Mouse (Mus musculus) heart, embryonic 15.5 days (tissue): Measurements from ENCODE around the gene Il18bp. TPM values are rescaled to one million over a fixed set of nuclear protein-coding genes. Genes with fewer than 3 reads are reported as not detected.
"Not testable (repeated sequence)": the region's sequence is repeated elsewhere in the genome, so short reads cannot be mapped to it uniquely, and the experiment has no call there.

ENCODE experiments used
- ATAC-seq: fragments of 200-750 bp; cut with Nextera tagmentation; replicated peaks from 2 replicates; pipeline ENCODE4 v1.8.0; 2017; ENCODE audit warnings: low read depth, moderate TSS enrichment; ENCODE audit not compliant: insufficient number of reproducible peaks, insufficient read depth, low FRiP score
- H3K27ac ChIP-seq: fragments of 300-500 bp; sonication (generic); 2 replicates; pipeline ENCODE4 v1.5.1; 2015; ENCODE audit warnings: mild to moderate bottlenecking, inconsistent platforms
- H3K27me3 ChIP-seq: fragments of 300-500 bp; sonication (generic); 2 replicates; pipeline ENCODE4 v1.6.1; 2015; ENCODE audit warnings: inconsistent platforms
- H3K36me3 ChIP-seq: fragments of 300-500 bp; sonication (generic); 2 replicates; pipeline ENCODE4 v1.6.1; 2015; ENCODE audit warnings: mild to moderate bottlenecking, inconsistent platforms
- H3K4me1 ChIP-seq: fragments of 300-500 bp; sonication (generic); replicated peaks from 2 replicates; pipeline ENCODE4 v1.6.1; 2015; ENCODE audit warnings: inconsistent platforms
- H3K4me2 ChIP-seq: fragments of 300-500 bp; sonication (generic); 2 replicates; pipeline ENCODE4 v1.6.1; 2015; ENCODE audit warnings: inconsistent platforms, mild to moderate bottlenecking, moderate library complexity
- H3K4me3 ChIP-seq: fragments of 300-500 bp; sonication (generic); 2 replicates; pipeline ENCODE4 v1.5.1; 2015; ENCODE audit warnings: mild to moderate bottlenecking, inconsistent platforms
- H3K9ac ChIP-seq: fragments of 300-500 bp; sonication (generic); 2 replicates; pipeline ENCODE4 v1.6.1; 2015; ENCODE audit warnings: mild to moderate bottlenecking, inconsistent platforms
- H3K9me3 ChIP-seq: fragments of 300-500 bp; sonication (generic); replicated peaks from 2 replicates; pipeline ENCODE4 v1.6.1; 2016; ENCODE audit warnings: inconsistent platforms
- WGBS: fragments of 180-500 bp; shearing (Covaris S2); methylation state at CpG from one replicate; pipeline ENCODE4 v1.1.7; 2015; ENCODE audit warnings: mixed read lengths; 5-methylcytosine and 5-hydroxymethylcytosine counted together
- polyA plus RNA-seq: library from polyadenylated mRNA; unstranded; fragments of >200 nt; fragmentation: Nextera tagmentation; extraction: Ambion mirVana; gene quantifications from 2 replicates; pipeline ENCODE4 v1.2.1, GENCODE M21; 2015

Gene Il18bp
- 1.5 and 2.3 TPM in 2 replicates for polyA plus RNA-seq

- no peak for ATAC-seq
- Histone ChIP-seq H3K36me3 (peaks cover 40% of the 10 kb centered on the region), H3K9ac (no peak within 1 kb of the TSS; the same call in 1 of the 2 replicates), H3K4me2 (peak within 1 kb of the TSS; percentile 19; the same call in 1 of the 2 replicates), H3K27me3 (no peaks in the 10 kb centered on the region), H3K9me3 (no peaks in the 10 kb centered on the region), H3K4me1 (peaks cover 16% of the 10 kb centered on the region), H3K27ac (peak within 1 kb of the TSS; percentile 64), H3K4me3 (no peak within 1 kb of the TSS)
- WGBS = 83% methylated on average over 3 of the region's 3 CpGs
Observed at GRCm38 (mm10) chr7:102018590-102018989, at the start of gene Il18bp. Gene Il18bp, minus strand, starts transcription at chr7:102018690.

GRCm38 (mm10) chr7:102066363-102066762, 47.9 kb upstream of the Il18bp start:
- no peaks in the 10 kb centered on the region for H3K9me3 ChIP-seq
- no peak for ATAC-seq
- peak overlapping the region; percentile 79; the same call in 1 of the 2 replicates for H3K27ac ChIP-seq
- 0 out of 2 replicates have a peak, but pooled peaks cover 3% of the 10 kb centered on the region for H3K36me3 ChIP-seq
- no peaks in the 10 kb centered on the region for H3K27me3 ChIP-seq
- H3K9ac ChIP-seq = peak overlapping the region; percentile 56
- peaks cover 15% of the 10 kb centered on the region for H3K4me1 ChIP-seq
- peak overlapping the region; percentile 77 for H3K4me3 ChIP-seq
- WGBS = 66% methylated on average over 6 of the region's 6 CpGs
- peak overlapping the region; percentile 73 for H3K4me2 ChIP-seq

GRCm38 (mm10) chr7:102065046-102065891, 46.8 kb upstream of the Il18bp start, which contains the start of the genes Rnf121, Xndc1 and Xntrpc:
Gene Rnf121, minus strand, starts transcription at chr7:102065469.
Gene Xndc1, plus strand, starts transcription at chr7:102065511.
Gene Xntrpc, plus strand, starts transcription at chr7:102065713.
- no peaks in the 10 kb centered on the region for H3K27me3 ChIP-seq

GRCm38 (mm10) chr7:102064655-102065045, 46.2 kb upstream of the Il18bp start:
- Histone ChIP-seq H3K27me3 (no peaks in the 10 kb centered on the region), H3K36me3 (peaks cover under 1% of the 10 kb centered on the region; the same call in 1 of the 2 replicates), H3K4me3 (peak overlapping the region; percentile 77), H3K4me2 (peak overlapping the region; percentile 73), H3K4me1 (peaks cover 15% of the 10 kb centered on the region), H3K9ac (peak overlapping the region; percentile 74), H3K9me3 (no peaks in the 10 kb centered on the region), H3K27ac (peak overlapping the region; percentile 79)
- no peak for ATAC-seq
- WGBS = under 1% methylated on average over 9 of the region's 9 CpGs

More at GRCm38 (mm10) chr7:102065046-102065891, 46.8 kb upstream of the Il18bp start, which contains the start of the genes Rnf121, Xndc1 and Xntrpc:
- peak within 1 kb of the TSS; percentile 77 for H3K4me3 ChIP-seq
- ATAC-seq = peak; percentile 99
- H3K9ac ChIP-seq = peak within 1 kb of the TSS; percentile 74
- H3K27ac ChIP-seq = peak within 1 kb of the TSS; percentile 79
- no peaks in the 10 kb centered on the region for H3K9me3 ChIP-seq
- H3K4me1 ChIP-seq = peaks cover 15% of the 10 kb centered on the region
- under 1% methylated on average over 56 of the region's 56 CpGs for WGBS
- peak within 1 kb of the TSS; percentile 73 for H3K4me2 ChIP-seq
- H3K36me3 ChIP-seq = no peaks in the 10 kb centered on the region

GRCm38 (mm10) chr7:102063891-102064290, 45.4 kb upstream of the Il18bp start:
- H3K4me1 ChIP-seq = peaks cover 15% of the 10 kb centered on the region
- ATAC-seq = no peak
- peaks cover 7% of the 10 kb centered on the region; the same call in 1 of the 2 replicates for H3K36me3 ChIP-seq
- H3K9ac ChIP-seq = no peak overlapping the region
- H3K4me3 ChIP-seq = peak overlapping the region; percentile 77
- H3K27ac ChIP-seq = no peak overlapping the region
- H3K27me3 ChIP-seq = no peaks in the 10 kb centered on the region
- H3K9me3 ChIP-seq = no peaks in the 10 kb centered on the region
- peak overlapping the region; percentile 73 for H3K4me2 ChIP-seq
- WGBS = 47% methylated on average over 9 of the region's 9 CpGs

GRCm38 (mm10) chr7:102062203-102062602, 43.7 kb upstream of the Il18bp start:
- Histone ChIP-seq H3K4me1 (peaks cover 19% of the 10 kb centered on the region), H3K27me3 (no peaks in the 10 kb centered on the region), H3K9ac (no peak overlapping the region), H3K27ac (no peak overlapping the region), H3K4me2 (no peak overlapping the region), H3K9me3 (no peaks in the 10 kb centered on the region), H3K4me3 (no peak overlapping the region), H3K36me3 (peaks cover 7% of the 10 kb centered on the region; the same call in 1 of the 2 replicates)
- 71% methylated on average over 1 of the region's 1 CpGs for WGBS
- no peak for ATAC-seq

GRCm38 (mm10) chr7:102061353-102061752, 42.9 kb upstream of the Il18bp start:
- H3K27me3 ChIP-seq = no peaks in the 10 kb centered on the region
- no peak overlapping the region for H3K4me3 ChIP-seq
- H3K27ac ChIP-seq = no peak overlapping the region
- 70% methylated on average over 3 of the region's 3 CpGs for WGBS
- H3K4me1 ChIP-seq = peaks cover 15% of the 10 kb centered on the region
- no peaks in the 10 kb centered on the region for H3K9me3 ChIP-seq
- peaks cover 11% of the 10 kb centered on the region; the same call in 1 of the 2 replicates for H3K36me3 ChIP-seq
- ATAC-seq = no peak
- no peak overlapping the region for H3K9ac ChIP-seq
- no peak overlapping the region for H3K4me2 ChIP-seq

- H3K9me3 ChIP-seq, H3K36me3 ChIP-seq, H3K27ac ChIP-seq, H3K9ac ChIP-seq, ATAC-seq, H3K4me1 ChIP-seq, H3K4me2 ChIP-seq, H3K27me3 ChIP-seq, H3K4me3 ChIP-seq: not testable (repeated sequence)
Observed at GRCm38 (mm10) chr7:102048524-102048923, 30.0 kb upstream of the Il18bp start.

GRCm38 (mm10) chr7:102042314-102042713, 23.8 kb upstream of the Il18bp start:
- Histone ChIP-seq H3K4me1 (no peaks in the 10 kb centered on the region), H3K9me3 (no peaks in the 10 kb centered on the region), H3K36me3 (peaks cover 21% of the 10 kb centered on the region), H3K4me3 (no peak overlapping the region), H3K27me3 (no peaks in the 10 kb centered on the region), H3K27ac (no peak overlapping the region), H3K4me2 (no peak overlapping the region), H3K9ac (no peak overlapping the region)
- 66% methylated on average over 2 of the region's 2 CpGs for WGBS
- no peak for ATAC-seq

- no peak overlapping the region for H3K4me3 ChIP-seq
- H3K9ac ChIP-seq = no peak overlapping the region
- no peak overlapping the region for H3K4me2 ChIP-seq
- 92% methylated on average over 3 of the region's 3 CpGs for WGBS
- no peaks in the 10 kb centered on the region for H3K9me3 ChIP-seq
- no peaks in the 10 kb centered on the region for H3K4me1 ChIP-seq
- no peaks in the 10 kb centered on the region for H3K27me3 ChIP-seq
- no peak for ATAC-seq
- no peak overlapping the region for H3K27ac ChIP-seq
- peaks cover 48% of the 10 kb centered on the region for H3K36me3 ChIP-seq
Observed at GRCm38 (mm10) chr7:102037318-102037717, 18.8 kb upstream of the Il18bp start.

- H3K4me1 ChIP-seq = no peaks in the 10 kb centered on the region
- no peak overlapping the region for H3K4me2 ChIP-seq
- no peaks in the 10 kb centered on the region for H3K9me3 ChIP-seq
- no peak overlapping the region for H3K4me3 ChIP-seq
- H3K36me3 ChIP-seq = peaks cover 54% of the 10 kb centered on the region
- 75% methylated on average over 2 of the region's 2 CpGs for WGBS
- no peak overlapping the region for H3K27ac ChIP-seq
- no peak for ATAC-seq
- no peaks in the 10 kb centered on the region for H3K27me3 ChIP-seq
- no peak overlapping the region for H3K9ac ChIP-seq
Observed at GRCm38 (mm10) chr7:102035534-102035933, 17.0 kb upstream of the Il18bp start.
